Mouse (Mus musculus): ENCODE results near the gene Bsph2.

Bsph2 gene

DNA sequence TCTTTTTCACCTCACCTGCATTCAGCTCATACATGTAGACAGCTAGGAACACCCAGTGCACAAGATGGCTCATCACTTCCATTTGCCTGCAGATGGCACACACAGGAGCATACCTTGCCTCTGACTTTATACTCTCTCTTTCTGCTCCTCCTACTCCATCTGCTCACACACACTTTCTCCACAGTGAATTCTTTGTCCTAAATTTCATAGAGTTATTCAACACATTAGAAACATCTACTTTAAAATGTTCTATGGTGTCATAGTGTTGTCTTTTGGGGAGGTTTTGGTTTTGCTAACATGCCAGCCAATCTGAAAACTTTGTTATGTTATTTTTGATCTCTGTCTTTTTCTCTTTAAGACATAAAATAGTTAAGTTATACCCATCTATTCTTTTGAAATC lies at the start of gene Bsph2:
Gene Bsph2, minus strand, starts transcription at position 101 of the 400 bp plus-strand sequence.
- DNase-seq (ENCODE audit: extremely low spot score, low read depth, low spot score), result no peak

DNA sequence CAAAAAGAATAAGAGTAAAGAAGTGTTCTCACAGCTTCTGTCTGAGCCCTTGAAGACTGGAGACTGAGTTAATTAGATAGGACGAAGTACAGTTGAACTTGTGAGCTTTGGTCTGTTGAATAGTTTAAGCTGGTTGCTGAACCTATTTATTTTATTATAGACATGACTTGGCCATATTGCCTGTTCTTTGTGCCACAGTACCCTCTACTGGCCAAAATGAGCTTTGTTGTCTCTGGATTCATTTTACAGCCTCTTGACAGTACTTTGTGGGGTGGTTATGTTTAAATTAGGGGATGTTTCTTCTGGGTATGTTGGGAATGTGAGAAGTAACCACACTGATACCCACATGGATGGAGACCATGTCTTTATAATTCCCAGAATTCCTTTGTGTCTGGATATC lies 59.3 kb downstream of the Bsph2 start:
- DNase-seq (ENCODE audit: extremely low spot score, low read depth, low spot score), result no peak
